Mouse (Mus musculus) lung, adult 2 months (tissue): Measurements from ENCODE around the gene Tmem106b.

Experiments
- CTCF ChIP-seq: fragments of 200-500 bp; IDR thresholded peaks from 2 replicates; pipeline ENCODE4 v1.5.1; 2011; ENCODE audit warnings: mild to moderate bottlenecking, low read length, control low read depth; ENCODE audit not compliant: insufficient read depth
- POLR2A ChIP-seq: fragments of 200-500 bp; IDR thresholded peaks from 2 replicates; pipeline ENCODE4 v1.6.1; 2011; ENCODE audit warnings: low read depth, mild to moderate bottlenecking, control low read depth, low read length, borderline replicate concordance; ENCODE audit errors: extremely low read depth

- no peak for TF ChIP-seq POLR2A
- TF ChIP-seq CTCF = no peak
These were observed 39.1 kb downstream of the Tmem106b start for GRCm38 (mm10) chr6:13108662-13109061.
